Mouse (Mus musculus): ENCODE measurements at regions not wholly inside any gene's neighbourhood (a gene's known extent, or its start where the extent isn't known, plus 50 kb on each side); places are given as distances from the start of the nearest gene placed in this dataset.
"Not testable (repeated sequence)": the region's sequence is repeated elsewhere in the genome, so short reads cannot be mapped to it uniquely, and the experiment has no call there.

DNA sequence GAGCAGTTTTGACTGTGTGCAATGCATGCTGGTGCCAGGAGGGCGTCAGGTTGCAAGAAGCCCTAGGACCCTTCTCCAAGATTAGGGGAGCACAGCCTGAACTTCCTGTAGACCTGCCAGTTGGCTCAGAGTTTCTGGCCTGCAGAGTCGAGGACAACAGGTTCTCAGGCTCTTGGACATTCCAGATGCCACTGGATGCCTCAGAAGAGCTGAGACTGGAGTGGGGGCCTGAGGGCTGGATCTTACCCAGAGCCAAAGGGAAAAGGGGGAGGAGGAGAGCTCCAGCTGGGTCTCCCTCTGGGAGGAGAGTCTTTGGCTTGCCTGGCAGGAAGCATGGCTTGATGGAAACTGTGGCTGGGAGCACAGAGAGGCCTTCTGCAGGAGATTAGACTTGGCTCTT, 145.4 kb upstream of the Myo9b start:
- not testable (repeated sequence) for TF ChIP-seq CTCF (IDR thresholded peaks at IDR 0.05; ENCODE audit: borderline replicate concordance, extremely low read depth, insufficient read depth, insufficient read length); POLR2A (IDR thresholded peaks at IDR 0.05; ENCODE audit: borderline replicate concordance, extremely low read depth, insufficient read depth, insufficient read length, poor library complexity, severe bottlenecking)

Data from brain, embryonic 14.5 days (tissue).